Mouse (Mus musculus) heart, adult 10 weeks (tissue): ENCODE measurements around the gene Olfr309. TPM values are rescaled to one million over a fixed set of nuclear protein-coding genes. Genes with fewer than 3 reads are reported as not detected.

ENCODE experiments used
- polyA plus RNA-seq: library from polyadenylated mRNA; stranded (reverse); fragments of 350-450 nt; fragmentation: Illumina TruSeq; extraction: RNeasy Lipid Tissue Mini Kit (QIAGEN cat#74804); gene quantifications from one replicate; pipeline ENCODE4 v1.2.3, GENCODE M21; 2014; ENCODE audit warnings: low read depth, low replicate concordance

Gene Olfr309
- not detected for polyA plus RNA-seq

GRCm38 (mm10) chr7:86313608-86314007 lies at the start of gene Olfr309:
Gene Olfr309 (minus strand): TSS chr7:86313708.

GRCm38 (mm10) chr7:86337486-86337885 lies 24.0 kb upstream of the Olfr309 start, which contains the start of gene Olfr307:
Gene Olfr307 (minus strand): TSS chr7:86337586.

GRCm38 (mm10) chr7:86325530-86325929 lies 12.0 kb upstream of the Olfr309 start, which contains the start of gene Olfr308:
Gene Olfr308 (minus strand): TSS chr7:86325630.

GRCm38 (mm10) chr7:86277072-86277471 lies 36.4 kb downstream of the Olfr309 start, which contains the start of gene Olfr310:
Gene Olfr310 (minus strand): TSS chr7:86277172.

Other genes with a start within 250 kb of the Olfr309 start
- not detected for gene Vmn2r75, start 141.9 kb downstream of the Olfr309 start, polyA plus RNA-seq
- gene Vmn2r76, start 67.4 kb downstream of the Olfr309 start, polyA plus RNA-seq: not detected
- gene Olfr310, start 36.5 kb downstream of the Olfr309 start, polyA plus RNA-seq: not detected
- not detected for gene Olfr308, start 11.9 kb upstream of the Olfr309 start, polyA plus RNA-seq
- gene Olfr307, start 23.9 kb upstream of the Olfr309 start, polyA plus RNA-seq: not detected
- gene Olfr305, start 53.2 kb upstream of the Olfr309 start, polyA plus RNA-seq: not detected
- not detected for gene Olfr304, start 73.0 kb upstream of the Olfr309 start, polyA plus RNA-seq
- not detected for gene Olfr303, start 84.1 kb upstream of the Olfr309 start, polyA plus RNA-seq
- gene Olfr301, start 90.1 kb upstream of the Olfr309 start, polyA plus RNA-seq: not detected
- not detected for gene Olfr299, start 146.2 kb upstream of the Olfr309 start, polyA plus RNA-seq
- gene Olfr298, start 178.8 kb upstream of the Olfr309 start, polyA plus RNA-seq: not detected
- gene Olfr297, start 206.3 kb upstream of the Olfr309 start, polyA plus RNA-seq: not detected